Mouse (Mus musculus) liver, embryonic 13.5 days (tissue): ENCODE results near the gene Trim59. TPM values are rescaled to one million over a fixed set of nuclear protein-coding genes. Genes with fewer than 3 reads are reported as not detected.
"Not testable (repeated sequence)": the region's sequence is repeated elsewhere in the genome, so short reads cannot be mapped to it uniquely, and the experiment has no call there.

Experiments
- ATAC-seq: fragments of 200-750 bp; cut with Nextera tagmentation; 2 replicates; pipeline ENCODE4 v1.8.0; 2017; ENCODE audit warnings: low read depth, mild to moderate bottlenecking, moderate number of reproducible peaks, moderate library complexity
- DNase-seq: peaks from one replicate; pipeline ENCODE4 v3.0.0; 2022
- H3K27ac ChIP-seq: fragments of 300-500 bp; sonication (generic); 2 replicates; pipeline ENCODE4 v1.5.1; 2015; ENCODE audit warnings: moderate library complexity, mild to moderate bottlenecking, inconsistent platforms
- H3K27me3 ChIP-seq: fragments of 300-500 bp; sonication (generic); 2 replicates; pipeline ENCODE4 v1.6.1; 2015; ENCODE audit warnings: mild to moderate bottlenecking, inconsistent platforms
- H3K36me3 ChIP-seq: fragments of 300-500 bp; sonication (generic); 2 replicates; pipeline ENCODE4 v1.6.1; 2015; ENCODE audit warnings: mild to moderate bottlenecking, inconsistent platforms
- H3K4me1 ChIP-seq: fragments of 300-500 bp; sonication (generic); replicated peaks from 2 replicates; pipeline ENCODE4 v1.6.1; 2015; ENCODE audit warnings: inconsistent platforms
- H3K4me2 ChIP-seq: fragments of 300-500 bp; sonication (generic); 2 replicates; pipeline ENCODE4 v1.6.1; 2015; ENCODE audit warnings: inconsistent platforms, mild to moderate bottlenecking, moderate library complexity
- H3K4me3 ChIP-seq: fragments of 300-500 bp; sonication (generic); replicated peaks from 2 replicates; pipeline ENCODE4 v1.5.1; 2015; ENCODE audit warnings: mild to moderate bottlenecking, inconsistent platforms
- H3K9ac ChIP-seq: fragments of 300-500 bp; sonication (generic); 2 replicates; pipeline ENCODE4 v1.6.1; 2015; ENCODE audit warnings: mild to moderate bottlenecking, inconsistent platforms
- H3K9me3 ChIP-seq: fragments of 300-500 bp; sonication (generic); replicated peaks from 2 replicates; pipeline ENCODE4 v1.6.1; 2016; ENCODE audit warnings: inconsistent platforms
- WGBS: fragments of 180-500 bp; shearing (Covaris S2); methylation state at CpG from one replicate; pipeline ENCODE4 v1.1.7; 2015; ENCODE audit not compliant: insufficient replicate concordance; 5-methylcytosine and 5-hydroxymethylcytosine counted together
- polyA plus RNA-seq: library from polyadenylated mRNA; unstranded; fragments of >200 nt; fragmentation: Nextera tagmentation; extraction: Ambion mirVana; gene quantifications from 2 replicates; pipeline ENCODE4 v1.2.1, GENCODE M21; 2015

The Trim59 gene
- polyA plus RNA-seq, 1 experiment from 2014 or later = 135 TPM

- WGBS = 5% methylated on average over 9 of the region's 9 CpGs
- ATAC-seq = peak; percentile 2; the same call in 1 of the 2 replicates
- H3K9ac ChIP-seq = peak overlapping the region; percentile 98
Observed at GRCm38 (mm10) chr3:69045400-69045703, 797 bp upstream of the Trim59 start.

DNA sequence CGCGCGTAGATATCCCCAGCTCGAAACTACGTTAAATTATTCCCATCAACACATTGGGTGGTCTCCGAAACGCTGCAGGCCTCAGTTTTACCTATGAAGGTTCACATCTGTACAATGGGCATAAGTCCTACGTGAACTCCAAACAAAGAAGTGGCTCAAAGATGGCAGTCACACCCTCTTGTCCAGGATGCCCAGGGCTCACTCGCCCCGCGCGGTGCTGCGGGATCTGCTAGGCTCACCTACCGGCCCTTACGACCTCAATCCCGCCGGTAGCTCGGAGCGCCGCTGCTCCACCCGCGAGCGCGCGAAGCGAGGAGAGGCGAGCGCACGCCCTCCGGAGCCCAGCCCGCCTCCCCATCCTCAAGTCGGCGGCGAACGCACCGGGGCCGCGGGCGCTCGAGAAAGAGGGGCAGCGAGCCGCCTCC is 376 bp downstream of the Trim59 start:
- Histone ChIP-seq H3K4me3 (peak overlapping the region; percentile 93), H3K9me3 (no peaks in the 10 kb centered on the region), H3K27ac (peak overlapping the region; percentile 97), H3K9ac (peak overlapping the region; percentile 98), H3K36me3 (peaks cover 33% of the 10 kb centered on the region), H3K27me3 (no peaks in the 10 kb centered on the region), H3K4me2 (peak overlapping the region; percentile 77), H3K4me1 (peaks cover 50% of the 10 kb centered on the region)
- peak; percentile 61 for ATAC-seq
- WGBS = under 1% methylated on average over 41 of the region's 42 CpGs
- DNase-seq = no peak

More at GRCm38 (mm10) chr3:69045400-69045703, 797 bp upstream of the Trim59 start:
- H3K4me2 ChIP-seq = peak overlapping the region; percentile 77
- H3K4me1 ChIP-seq = peaks cover 48% of the 10 kb centered on the region
- no peak for DNase-seq
- peaks cover 23% of the 10 kb centered on the region for H3K36me3 ChIP-seq
- no peaks in the 10 kb centered on the region for H3K27me3 ChIP-seq
- peak overlapping the region; percentile 93 for H3K4me3 ChIP-seq
- H3K9me3 ChIP-seq = no peaks in the 10 kb centered on the region
- H3K27ac ChIP-seq = peak overlapping the region; percentile 97

DNA sequence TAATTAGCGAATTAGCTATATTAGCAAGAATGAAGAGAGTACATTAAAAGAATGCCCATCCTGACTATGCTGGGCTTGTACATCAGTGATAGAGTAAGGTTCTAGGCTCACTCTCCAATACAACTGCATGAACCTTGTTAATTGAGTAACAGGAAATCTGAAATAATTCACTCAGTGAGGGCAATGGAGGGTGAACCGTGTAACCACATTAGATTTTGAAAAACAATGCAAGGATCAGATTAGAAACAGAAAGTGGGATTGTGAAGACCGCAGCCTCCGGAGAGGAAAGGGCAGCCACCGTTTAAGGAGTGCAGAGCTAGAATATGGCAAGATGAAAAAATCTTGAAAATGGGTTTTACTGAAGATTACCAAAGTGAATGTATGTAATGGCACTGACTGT is 3.3 kb downstream of the Trim59 start:
- Histone ChIP-seq H3K36me3 (peaks cover 55% of the 10 kb centered on the region), H3K27ac (peak overlapping the region; percentile 48), H3K27me3 (no peaks in the 10 kb centered on the region), H3K4me2 (peak overlapping the region; percentile 71), H3K9me3 (no peaks in the 10 kb centered on the region), H3K4me1 (peaks cover 39% of the 10 kb centered on the region), H3K4me3 (peak overlapping the region; percentile 60), H3K9ac (peak overlapping the region; percentile 66)
- no peak for DNase-seq
- ATAC-seq = no peak
- 48% methylated on average over 5 of the region's 5 CpGs for WGBS

- Histone ChIP-seq H3K4me2 (peak overlapping the region; percentile 71), H3K36me3 (peaks cover 65% of the 10 kb centered on the region), H3K27ac (peak overlapping the region; percentile 74), H3K9me3 (no peaks in the 10 kb centered on the region), H3K9ac (peak overlapping the region; percentile 66), H3K27me3 (no peaks in the 10 kb centered on the region), H3K4me1 (peaks cover 31% of the 10 kb centered on the region), H3K4me3 (peak overlapping the region; percentile 60)
- DNase-seq = no peak
- ATAC-seq = no peak
- 81% methylated on average over 2 of the region's 2 CpGs for WGBS
Observed at GRCm38 (mm10) chr3:69040105-69040504, 4.5 kb downstream of the Trim59 start.

- no peak overlapping the region for H3K4me2 ChIP-seq
- H3K9ac ChIP-seq = no peak overlapping the region
- H3K27me3 ChIP-seq = no peaks in the 10 kb centered on the region
- DNase-seq (no peak), ATAC-seq (0 out of 2 replicates have a peak, but pooled peaks have one; percentile 50)
- no peak overlapping the region for H3K4me3 ChIP-seq
- H3K4me1 ChIP-seq = no peaks in the 10 kb centered on the region
- H3K9me3 ChIP-seq = no peaks in the 10 kb centered on the region
- WGBS = 72% methylated on average over 1 of the region's 1 CpGs
- H3K27ac ChIP-seq = no peak overlapping the region
- H3K36me3 ChIP-seq = peaks cover 84% of the 10 kb centered on the region
Observed at GRCm38 (mm10) chr3:69026133-69026783, 18.3 kb downstream of the Trim59 start.

DNA sequence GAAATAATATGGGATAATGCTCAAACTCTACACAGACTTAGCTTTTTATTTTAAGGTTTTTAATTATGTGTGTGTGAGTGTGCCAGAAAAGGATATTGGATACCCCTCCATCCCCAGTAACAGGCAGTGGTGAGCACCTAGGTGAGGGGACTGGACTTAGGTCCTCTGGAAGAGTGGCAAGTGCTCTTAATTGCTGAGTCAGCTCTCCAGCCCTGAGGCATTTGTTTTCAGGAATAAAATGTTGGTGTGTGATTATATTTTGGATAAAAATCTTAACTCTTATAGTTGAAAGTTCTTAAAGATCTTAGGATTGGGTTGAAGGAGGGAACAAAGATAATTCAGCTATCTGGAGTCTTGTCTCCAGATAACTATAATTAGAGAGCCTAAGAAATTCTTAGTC is 23.8 kb downstream of the Trim59 start:
- Histone ChIP-seq H3K4me1 (no peaks in the 10 kb centered on the region), H3K4me2 (no peak overlapping the region), H3K4me3 (no peak overlapping the region), H3K9ac (no peak overlapping the region), H3K27ac (no peak overlapping the region), H3K36me3 (peaks cover 88% of the 10 kb centered on the region), H3K27me3 (no peaks in the 10 kb centered on the region), H3K9me3 (no peaks in the 10 kb centered on the region)
- DNase-seq (no peak), ATAC-seq (no peak)

DNA sequence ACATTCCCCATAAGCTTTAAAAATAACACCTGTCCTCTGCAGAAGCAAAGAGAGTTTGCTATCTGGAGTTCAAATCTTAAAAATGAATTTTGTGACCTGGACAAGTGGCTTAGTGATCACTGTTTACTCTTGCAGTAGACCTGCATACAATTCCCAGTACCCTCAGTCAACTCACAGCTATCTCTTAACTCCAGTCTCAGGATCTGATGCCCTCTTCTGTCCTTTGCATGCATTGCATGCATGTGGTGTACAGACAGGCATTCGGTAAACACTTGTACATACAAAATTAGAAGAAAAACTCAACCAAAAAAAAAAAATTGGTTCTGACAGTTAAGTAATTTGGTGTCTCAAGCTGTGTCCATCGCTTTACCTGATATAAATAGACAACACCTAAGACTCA is 24.3 kb downstream of the Trim59 start:
- Histone ChIP-seq H3K9ac (no peak overlapping the region), H3K9me3 (no peaks in the 10 kb centered on the region), H3K27ac (no peak overlapping the region), H3K27me3 (no peaks in the 10 kb centered on the region), H3K36me3 (peaks cover 87% of the 10 kb centered on the region), H3K4me2 (no peak overlapping the region), H3K4me3 (no peak overlapping the region), H3K4me1 (no peaks in the 10 kb centered on the region)
- ATAC-seq = 0 out of 2 replicates have a peak, but pooled peaks have one; percentile 56
- WGBS = 91% methylated on average over 2 of the region's 2 CpGs
- DNase-seq = peak; percentile 31

DNA sequence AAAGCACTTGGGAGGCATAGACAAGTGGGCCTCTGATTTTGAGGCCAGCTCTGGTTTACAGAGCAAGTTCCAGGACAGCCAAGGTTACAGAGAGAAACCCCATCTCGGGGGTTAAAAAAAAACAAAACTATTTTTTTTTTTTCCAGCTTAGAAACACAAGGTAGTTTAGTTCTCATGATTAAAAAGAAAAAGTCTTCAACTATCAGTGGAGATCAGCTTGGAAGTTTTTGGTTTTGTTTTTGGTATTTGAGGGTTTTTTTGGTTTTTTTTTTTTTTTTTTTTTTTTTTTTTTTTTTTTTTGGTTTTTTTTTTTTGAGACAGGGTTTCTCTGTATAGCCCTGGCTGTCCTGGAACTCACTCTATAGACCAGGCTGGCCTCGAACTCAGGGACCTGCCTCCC is 25.9 kb downstream of the Trim59 start:
- WGBS = 90% methylated on average over 2 of the region's 2 CpGs
- not testable (repeated sequence) for H3K4me2 ChIP-seq, H3K27me3 ChIP-seq, H3K9me3 ChIP-seq, ATAC-seq, H3K27ac ChIP-seq, H3K4me3 ChIP-seq, H3K9ac ChIP-seq, H3K4me1 ChIP-seq, DNase-seq
- peaks cover 88% of the 10 kb centered on the region for H3K36me3 ChIP-seq

GRCm38 (mm10) chr3:69017181-69017580 is 27.4 kb downstream of the Trim59 start:
- Histone ChIP-seq H3K4me3 (no peak overlapping the region), H3K27me3 (no peaks in the 10 kb centered on the region), H3K4me1 (no peaks in the 10 kb centered on the region), H3K9me3 (no peaks in the 10 kb centered on the region), H3K36me3 (peaks cover 87% of the 10 kb centered on the region), H3K4me2 (no peak overlapping the region), H3K27ac (no peak overlapping the region), H3K9ac (no peak overlapping the region)
- DNase-seq (no peak), ATAC-seq (no peak)
- 82% methylated on average over 3 of the region's 3 CpGs for WGBS

DNA sequence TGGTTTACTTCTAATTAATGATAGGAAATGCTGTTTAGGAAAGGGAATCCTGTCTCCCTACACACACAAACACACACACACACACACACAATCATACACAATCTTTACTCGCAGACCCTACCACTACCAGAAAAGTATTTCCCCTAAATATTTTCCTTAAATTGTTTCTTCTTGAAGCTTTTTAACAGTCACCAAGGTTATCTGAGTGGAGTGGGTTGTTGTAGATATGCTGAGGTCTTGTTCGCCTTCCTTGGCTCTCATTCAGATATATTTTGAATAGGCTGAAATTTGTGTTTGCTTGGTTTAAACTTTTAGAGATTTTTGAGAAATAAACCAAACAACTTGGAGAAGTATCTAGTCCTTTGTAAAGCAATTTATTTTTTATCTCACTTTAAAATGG is 35.7 kb downstream of the Trim59 start:
- Histone ChIP-seq H3K9ac (peak overlapping the region; percentile 43; the same call in 1 of the 2 replicates), H3K9me3 (no peaks in the 10 kb centered on the region), H3K27me3 (no peaks in the 10 kb centered on the region), H3K36me3 (peaks cover 46% of the 10 kb centered on the region), H3K4me2 (peak overlapping the region; percentile 44), H3K27ac (no peak overlapping the region), H3K4me3 (no peak overlapping the region), H3K4me1 (peaks cover 23% of the 10 kb centered on the region)
- whole genome bisulfite sequencing = 55% methylated on average over 2 of the region's 2 CpGs
- no peak for ATAC-seq
- DNase-seq = no peak

DNA sequence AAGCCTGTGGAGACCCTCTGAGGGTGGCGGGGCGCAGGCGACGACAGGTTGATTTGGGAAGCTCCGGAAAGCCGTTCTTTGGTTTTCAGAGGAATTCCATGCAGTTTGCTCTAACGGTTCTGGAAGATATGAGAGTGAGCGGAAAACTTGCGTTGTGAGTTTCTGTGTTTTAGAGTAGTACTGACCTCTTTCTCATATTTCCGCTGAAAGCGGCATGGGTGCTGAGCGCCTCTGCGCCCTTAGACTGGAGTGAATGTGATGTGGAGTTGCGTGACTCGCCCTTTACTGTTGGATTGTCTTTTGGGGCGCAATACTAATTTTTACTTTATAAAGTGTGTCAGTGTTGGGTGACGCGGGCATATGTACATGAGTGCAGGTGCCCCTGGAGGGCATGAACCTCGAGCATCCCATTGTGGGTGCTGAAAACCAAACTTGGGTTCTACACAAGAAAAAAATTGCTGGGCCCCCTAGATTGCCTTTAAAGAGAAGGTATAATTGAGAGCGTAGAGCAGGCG is 38.3 kb downstream of the Trim59 start:
- peak overlapping the region; percentile 100 for H3K9ac ChIP-seq
- peaks cover 36% of the 10 kb centered on the region for H3K4me1 ChIP-seq
- H3K9me3 ChIP-seq = 0 out of 2 replicates have a peak, but pooled peaks cover 3% of the 10 kb centered on the region
- peaks cover 30% of the 10 kb centered on the region for H3K36me3 ChIP-seq
- peak overlapping the region; percentile 81 for H3K4me3 ChIP-seq
- no peaks in the 10 kb centered on the region for H3K27me3 ChIP-seq
- H3K27ac ChIP-seq = peak overlapping the region; percentile 99
- WGBS = 3% methylated on average over 21 of the region's 21 CpGs
- ATAC-seq = no peak
- peak overlapping the region; percentile 88 for H3K4me2 ChIP-seq
- DNase-seq = peak; percentile 6
